Mouse (Mus musculus): Measurements from ENCODE around the gene Thsd7a.

The Thsd7a gene

DNA sequence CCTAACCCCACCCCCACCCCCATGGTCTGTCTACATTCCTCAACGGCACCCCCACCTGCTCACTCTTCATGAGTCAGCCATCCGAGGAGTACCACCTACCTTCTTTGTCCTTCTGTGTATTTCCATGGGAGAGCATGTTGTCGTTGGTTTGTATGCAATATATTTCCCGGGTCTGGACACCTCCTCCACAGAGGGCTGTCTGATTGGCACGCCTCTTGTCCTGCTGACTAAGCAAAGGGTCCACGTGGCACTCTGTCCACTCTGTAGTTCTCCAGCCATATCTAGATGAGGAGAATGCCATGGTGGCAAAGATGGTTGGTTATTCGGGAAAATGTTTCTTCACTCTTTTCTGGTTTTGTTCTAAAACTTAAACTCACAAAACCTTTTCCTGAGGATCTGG, 248.3 kb downstream of the Thsd7a start:
- DNase-seq (ENCODE audit: low spot score): no peak

DNA sequence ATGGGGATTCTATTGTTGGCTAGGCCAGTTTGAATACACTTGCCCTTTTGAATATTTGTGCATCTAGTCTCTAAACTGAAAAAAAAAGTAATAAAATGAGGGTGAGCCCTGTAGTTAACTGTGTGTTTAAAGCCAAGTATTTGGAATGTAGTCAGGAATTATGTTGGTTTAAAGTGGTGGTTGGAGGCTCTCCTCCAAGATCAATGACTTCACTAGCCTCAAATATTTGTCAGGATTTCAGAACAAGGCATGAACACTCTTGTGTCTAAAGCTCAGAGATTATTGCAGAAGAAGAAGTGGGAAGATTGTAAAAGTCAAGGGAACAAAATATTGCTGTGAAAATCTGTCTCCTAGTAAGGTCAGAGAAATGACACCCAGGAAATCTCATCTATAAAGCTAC, 249.3 kb downstream of the Thsd7a start:
- DNase-seq (ENCODE audit: low spot score): no peak

DNA sequence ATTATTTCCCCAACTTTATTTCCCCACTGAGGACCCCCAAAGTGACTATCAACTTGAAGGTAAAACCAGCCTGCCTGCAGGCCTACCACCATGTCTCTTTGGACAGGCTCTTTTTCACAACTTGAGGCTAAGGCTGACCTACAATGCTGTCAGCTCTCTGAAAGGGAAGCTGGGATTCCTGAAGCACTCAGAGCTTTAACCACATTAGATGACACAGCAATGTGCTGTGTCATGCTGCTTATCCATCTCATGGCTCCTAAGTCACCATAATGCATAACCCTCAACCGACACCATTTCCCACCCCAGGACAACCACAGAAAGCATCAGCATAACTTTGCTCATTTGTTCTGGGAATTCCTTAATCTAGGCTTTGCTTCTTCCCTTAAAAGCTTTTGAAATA, 255.6 kb downstream of the Thsd7a start:
- no peak for DNase-seq (ENCODE audit: low spot score)

DNA sequence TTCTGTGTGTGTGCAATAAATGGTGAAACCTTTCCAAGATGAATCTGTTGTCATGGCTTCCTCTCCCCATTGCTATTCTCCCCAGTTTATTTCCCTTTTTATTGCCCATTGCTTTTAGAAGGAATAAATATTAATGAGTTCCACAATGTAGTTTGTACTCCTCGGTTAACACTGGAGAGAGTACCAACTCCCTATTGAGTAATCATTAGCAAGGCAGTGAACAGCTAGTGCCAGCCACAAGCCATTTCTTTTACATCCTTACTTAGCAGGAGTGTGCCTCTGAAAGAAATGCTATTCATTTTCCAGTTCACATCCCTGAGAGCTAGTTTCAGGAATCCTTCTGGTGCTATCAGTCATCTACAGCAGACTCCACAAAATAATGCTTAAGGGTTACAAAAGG, 260.3 kb downstream of the Thsd7a start:
- no peak for DNase-seq (ENCODE audit: low spot score)

DNA sequence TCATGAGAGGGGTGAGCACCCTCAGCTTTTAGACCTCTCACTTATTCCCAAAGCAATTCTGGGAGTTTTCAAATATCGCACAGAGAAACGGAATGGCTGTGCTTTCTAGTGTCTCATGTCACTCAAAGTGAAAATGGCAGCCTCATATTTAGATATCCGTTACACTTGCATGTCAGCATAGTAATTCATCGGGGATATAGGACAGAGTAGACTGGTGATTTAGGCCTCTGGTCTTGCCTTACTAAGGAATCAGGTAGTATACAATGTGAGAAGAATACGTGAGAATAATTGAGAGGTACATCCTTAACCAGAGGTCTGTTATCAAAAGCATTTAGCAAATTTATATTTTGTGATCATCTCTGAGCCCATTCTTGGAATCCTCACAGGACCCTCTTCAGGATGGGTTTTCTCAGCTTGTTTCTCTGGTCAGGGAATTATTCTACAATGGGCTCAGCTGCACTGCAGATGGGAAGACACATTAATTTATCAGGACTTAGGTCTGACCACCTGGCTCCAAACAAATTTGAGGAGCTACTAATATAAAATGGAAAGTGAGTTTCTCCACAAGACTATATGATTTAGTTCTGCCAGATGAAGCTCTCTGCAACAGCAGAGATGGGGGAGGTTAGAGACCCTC, 267.6 kb downstream of the Thsd7a start:
- no peak for DNase-seq (ENCODE audit: low spot score)

DNA sequence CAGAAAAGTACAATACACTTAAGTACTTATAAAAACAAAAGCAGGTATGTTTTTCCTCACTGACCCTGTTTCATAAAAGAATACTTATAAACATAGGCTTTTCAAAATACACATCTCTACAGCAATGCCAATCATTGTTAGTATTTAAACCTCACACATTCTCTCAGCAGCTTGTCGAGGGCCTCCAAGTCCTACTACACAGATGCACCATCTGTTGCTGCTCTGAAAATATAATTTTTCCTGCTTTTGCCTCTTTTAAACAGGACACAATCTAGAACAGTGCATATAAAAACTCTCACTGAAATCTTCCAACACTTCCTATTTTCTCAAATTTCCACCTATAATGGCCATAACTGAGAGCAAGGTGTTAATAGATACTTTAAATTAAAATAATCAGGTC, 270.9 kb downstream of the Thsd7a start:
- DNase-seq (ENCODE audit: low spot score): no peak

DNA sequence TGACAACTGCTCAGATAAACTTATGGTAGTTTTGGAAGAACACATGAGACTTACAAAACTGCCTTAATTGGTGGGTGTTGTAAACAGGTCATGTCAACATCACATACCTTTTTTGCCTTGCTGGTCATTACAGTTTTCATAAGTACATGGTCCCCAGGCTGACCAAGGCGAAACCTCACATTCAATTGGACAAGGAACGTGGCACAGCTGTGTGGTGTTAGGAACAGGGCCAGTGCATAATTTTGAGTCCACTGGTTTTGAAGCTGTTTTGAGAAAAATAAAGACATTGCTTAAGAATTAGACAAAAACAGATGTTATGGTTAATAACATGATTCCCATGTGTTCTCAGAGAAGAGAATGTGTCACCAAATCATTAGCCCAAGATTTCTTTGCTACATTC, 278.3 kb downstream of the Thsd7a start:
- DNase-seq (ENCODE audit: low spot score): no peak

DNA sequence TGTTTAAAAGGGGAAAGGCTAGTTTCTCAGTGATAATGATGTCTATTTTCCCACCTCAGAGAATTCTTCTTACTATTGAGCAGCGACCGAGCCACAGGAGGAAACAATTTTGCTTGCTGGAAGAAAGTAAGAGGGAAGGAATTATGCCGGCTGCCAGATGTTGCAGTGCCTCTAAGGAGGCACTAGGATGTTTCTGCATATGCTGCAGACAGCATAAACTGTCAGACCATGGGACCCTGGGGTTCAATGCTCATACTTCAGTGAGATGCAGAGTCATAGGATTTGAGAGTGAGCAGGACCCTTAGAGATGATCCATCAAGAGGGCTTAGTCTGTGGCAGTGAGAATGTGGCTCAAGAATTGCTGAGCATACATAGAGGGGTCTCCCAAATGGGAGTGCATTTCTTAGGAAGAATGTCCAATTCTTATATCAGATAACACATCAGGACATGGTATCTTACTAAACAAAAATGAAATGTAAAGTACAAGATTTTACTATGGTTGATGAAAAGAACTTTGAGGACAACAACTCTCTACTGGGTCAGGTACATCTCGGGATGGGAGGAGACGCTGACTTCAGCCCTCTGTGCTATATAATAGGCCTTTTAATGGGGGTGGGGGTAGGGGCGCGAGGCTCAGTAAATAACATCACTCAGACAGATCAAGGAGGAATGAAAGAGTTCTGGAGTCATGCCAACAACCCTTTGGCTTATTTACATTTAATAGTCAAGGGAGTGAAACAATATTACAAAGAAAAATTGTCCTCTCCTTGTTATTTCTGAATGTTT, 281.7 kb downstream of the Thsd7a start:
- no peak for DNase-seq (ENCODE audit: low spot score)

DNA sequence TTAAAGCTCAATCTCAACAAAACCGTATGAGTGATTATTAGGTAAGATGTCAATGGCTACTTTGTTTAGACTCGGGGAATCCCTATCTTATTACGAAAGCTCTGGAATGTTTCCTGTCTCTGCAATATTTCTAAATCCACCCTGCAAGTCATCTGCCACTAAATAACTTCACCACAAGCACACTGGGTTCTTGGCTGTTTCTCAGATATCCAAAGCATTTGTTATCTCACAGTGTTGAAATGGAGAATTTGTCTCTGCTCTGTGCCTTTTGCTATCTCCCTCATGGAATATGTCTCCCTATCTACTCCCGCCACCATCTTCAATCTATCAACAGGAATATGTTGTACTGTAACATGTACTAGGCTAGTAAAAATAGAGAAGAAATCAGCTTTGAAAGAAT, 290.4 kb downstream of the Thsd7a start:
- DNase-seq (ENCODE audit: low spot score): no peak

DNA sequence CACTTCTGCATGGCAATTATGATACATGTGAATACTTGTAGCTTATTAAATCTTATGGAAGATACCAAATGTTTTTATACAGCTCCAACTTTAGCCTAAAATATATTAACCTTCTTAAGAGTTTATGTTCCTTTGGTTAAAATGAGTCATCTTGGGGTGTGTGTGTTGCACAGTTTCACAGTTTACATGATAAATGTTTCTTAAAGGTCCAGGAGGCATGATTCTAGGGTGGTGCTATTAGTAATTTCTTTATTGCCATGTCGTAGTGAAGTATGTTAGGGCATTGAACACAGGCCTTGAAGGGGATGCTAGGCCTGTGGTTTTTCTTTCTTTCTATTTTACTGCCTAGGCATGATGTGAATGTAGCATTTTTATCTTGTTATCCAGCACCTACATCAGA, 291.8 kb downstream of the Thsd7a start:
- no peak for DNase-seq (ENCODE audit: low spot score)

DNA sequence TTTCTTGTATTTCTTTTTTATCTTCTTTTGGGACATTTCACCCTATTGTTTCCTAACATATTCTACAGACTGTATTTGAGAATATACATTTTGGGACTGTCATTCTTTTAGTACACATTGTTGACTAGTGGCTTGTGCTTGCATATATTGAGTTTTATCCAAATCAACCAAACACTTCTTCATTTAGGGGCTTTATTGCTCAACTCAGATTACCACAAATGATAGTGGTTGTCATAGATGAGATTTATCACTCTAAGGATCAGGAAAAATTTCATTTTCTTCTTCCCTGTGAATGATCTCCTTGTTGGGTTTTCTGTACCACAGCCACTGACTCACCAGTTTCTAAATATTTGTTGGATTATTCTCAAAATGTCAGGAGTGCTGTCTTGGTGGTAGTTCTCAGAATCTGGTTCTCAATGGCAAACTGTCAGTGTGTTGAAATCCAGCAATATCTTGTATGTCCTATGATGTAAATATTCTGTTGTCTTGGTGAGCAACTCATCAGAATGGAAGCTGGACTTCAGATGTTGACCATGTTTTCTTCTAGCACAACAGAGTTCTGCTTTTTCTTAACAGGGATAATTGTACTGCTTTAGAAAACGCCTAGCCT, 294.2 kb downstream of the Thsd7a start:
- no peak for DNase-seq (ENCODE audit: low spot score)

DNA sequence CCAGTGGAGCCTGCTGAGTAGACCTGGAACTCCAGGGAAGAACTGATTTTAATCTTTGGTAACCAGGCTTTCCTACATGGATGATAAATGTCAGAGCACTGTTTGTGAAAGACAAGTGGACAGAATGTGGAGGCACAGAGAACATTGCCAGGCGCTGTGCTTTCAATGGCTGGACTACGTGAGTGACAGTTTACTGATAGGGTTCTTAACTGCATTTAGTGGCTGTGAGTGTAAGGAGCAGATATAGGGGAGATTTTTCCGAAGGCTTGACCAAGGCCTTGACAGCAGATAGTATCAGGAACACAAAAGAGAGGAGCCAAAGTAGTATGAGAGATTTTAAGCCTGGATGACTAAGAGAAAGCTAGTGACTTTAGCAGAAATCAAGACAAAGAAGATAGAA, 295.1 kb downstream of the Thsd7a start:
- no peak for DNase-seq (ENCODE audit: low spot score)

DNA sequence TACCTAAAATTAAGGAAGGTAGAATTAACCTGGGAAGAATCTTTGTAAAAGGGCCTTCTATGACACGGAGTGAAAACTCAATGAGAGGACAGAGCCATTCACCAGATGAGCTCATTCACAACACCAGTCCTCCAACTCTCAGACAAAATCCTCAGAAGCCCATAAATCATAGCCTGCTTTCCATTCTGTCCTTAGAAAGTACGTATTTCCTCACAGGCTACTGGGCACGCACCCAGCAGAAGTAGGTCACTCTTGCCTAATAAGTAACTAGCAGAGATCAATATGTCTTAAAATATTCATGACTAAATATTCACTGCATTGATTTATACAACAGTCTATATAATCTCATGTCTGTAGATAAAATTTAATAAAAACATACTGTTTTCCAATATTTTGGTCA, 300.4 kb downstream of the Thsd7a start:
- DNase-seq (ENCODE audit: low spot score): no peak

DNA sequence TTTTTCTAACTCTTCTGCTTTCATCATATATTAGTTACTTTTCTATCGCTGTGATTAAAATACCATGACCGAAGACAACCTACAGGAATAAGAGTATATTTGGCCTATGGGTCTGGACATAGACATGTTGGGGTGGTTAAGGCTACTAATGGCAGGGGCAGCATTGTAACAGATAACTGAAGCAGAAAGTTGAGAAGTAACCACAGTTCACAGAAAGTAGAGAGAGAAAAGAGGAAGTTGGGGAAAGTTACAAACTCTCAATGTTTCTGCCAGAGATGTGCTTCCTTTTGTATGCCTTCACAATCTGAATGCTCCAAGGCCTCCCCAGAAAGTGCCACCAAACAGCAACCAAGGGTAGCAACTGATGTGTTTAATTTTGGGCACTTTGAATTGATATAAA, 303.7 kb downstream of the Thsd7a start:
- DNase-seq (ENCODE audit: low spot score): no peak

DNA sequence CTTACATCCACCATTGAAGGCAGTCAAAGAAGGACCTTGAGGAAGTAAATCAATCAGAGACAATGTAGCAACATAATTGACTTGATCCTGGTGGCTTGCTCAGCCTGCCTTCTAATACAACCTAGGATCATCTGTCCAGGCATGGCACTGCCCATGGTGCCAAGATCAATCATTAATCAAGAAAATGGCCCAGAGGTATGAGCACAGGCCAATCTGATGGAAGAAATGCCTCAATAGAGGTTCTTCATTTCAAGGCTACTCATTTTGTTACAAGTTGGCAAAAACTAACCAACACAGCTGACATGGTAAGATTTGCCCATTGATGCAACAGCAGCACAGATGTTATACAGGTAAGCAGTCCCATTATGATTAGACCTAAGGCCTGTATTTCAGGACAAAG, 309.6 kb downstream of the Thsd7a start:
- no peak for DNase-seq (ENCODE audit: low spot score)

DNA sequence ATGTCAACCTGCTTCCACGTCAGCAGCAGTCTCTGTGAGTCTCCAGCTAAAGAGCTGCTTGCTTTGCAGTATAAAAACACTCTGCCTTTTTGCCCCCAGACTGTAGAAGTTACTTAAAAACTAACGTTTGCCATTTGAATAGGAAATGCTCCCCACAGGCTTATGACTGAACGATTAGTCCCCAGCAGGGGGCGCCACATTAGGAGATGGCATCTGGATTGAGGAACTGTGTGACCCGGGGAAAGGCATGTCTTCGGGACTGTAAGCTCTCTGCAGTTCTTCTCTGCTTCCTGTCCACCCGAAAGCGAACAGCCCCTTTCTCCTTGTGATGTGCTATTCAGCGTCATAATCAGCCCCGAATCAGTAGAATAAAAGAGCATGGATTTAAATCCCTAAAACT, 330.1 kb downstream of the Thsd7a start:
- DNase-seq (ENCODE audit: low spot score): no peak

DNA sequence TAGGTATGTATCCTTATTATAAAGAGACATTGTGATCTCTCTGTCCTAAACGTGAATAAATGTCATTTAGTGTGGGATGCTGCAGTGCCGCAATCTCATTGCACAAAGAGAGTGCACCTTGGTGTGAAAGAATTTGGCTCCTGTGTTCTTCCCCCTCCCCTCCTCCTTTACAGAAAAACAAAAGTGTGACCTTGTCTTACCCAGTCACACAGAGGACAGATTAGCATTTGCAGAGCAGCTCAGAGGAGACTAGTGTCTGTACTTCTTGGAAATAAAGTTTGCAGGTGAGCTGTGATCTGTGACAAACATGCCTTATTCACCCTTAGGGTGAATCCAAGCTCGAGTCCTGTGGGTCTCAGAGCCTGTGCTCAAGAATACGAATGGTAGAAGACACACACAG, 332.2 kb downstream of the Thsd7a start:
- DNase-seq (ENCODE audit: low spot score): no peak

DNA sequence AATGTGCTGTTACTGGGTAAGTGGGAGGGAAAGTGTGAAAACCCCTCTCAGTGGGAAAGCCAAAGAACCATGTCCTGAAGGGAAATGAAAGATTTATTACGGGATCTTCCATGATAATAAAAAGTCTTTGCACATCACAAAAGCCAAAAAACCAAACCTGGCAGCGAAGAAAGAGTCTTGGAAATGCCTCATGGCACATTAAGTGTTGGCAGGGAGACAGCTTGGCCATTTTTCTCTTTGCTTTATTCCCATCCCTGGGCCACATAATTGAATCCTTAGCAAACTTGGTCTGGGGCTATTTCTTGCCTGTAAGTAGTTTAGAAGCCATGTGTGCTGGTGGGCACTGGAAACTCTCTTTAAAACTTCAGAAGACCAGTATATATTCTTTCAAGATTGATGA, 344.8 kb downstream of the Thsd7a start:
- DNase-seq (ENCODE audit: low spot score): no peak

DNA sequence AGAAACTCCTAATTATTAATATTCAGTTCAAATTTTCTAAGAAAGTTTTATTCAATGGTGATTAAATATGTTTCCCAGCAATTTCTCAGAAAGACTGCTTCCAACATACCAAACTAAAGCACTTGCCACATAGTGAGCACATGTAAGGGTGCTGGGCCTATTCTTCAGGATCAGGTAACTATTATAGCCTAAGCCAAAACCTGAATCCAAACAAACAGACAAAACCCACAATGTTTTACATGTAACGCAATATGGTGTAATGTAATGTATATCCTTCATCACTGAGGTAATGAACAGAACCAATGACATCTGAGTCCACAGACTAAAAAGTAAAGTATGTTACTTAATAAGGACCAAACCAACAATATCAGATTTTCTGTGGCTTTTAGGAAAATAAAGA, 346.2 kb downstream of the Thsd7a start:
- DNase-seq (ENCODE audit: low spot score): no peak

DNA sequence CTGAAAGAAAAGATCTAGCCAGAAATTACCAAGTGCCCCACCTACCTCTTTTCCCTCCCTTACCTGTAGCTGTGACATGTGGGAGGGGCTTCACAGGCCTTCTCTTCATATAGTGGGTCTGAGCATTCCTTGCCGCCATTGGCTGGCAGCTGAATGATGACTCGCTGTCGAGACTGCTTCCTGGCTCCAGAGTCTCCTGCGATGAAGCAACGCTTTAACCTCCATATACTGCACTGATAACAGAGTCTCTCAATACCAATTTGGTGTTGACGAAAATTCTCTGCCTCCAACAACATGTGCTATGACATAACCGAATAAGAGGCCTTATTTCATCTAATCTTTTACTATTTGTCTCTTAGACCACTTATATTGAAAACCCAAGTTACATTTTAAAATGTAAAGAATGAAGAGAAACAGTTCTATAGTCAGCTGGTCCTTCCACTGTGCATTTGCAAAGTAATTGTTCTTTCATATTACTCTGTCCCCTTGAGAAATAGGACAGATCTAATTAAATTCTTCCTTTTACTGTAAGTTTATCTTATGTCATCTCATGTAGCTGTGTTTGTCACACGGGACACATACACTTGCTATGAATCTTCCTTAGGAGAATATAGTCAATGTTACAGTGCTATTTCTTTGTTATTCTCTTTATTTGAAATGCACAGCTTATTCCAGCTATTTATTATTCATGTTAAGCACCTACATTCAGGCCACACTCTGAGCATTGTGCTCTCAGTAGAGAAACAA, 351.3 kb downstream of the Thsd7a start:
- no peak for DNase-seq (ENCODE audit: low spot score)

DNA sequence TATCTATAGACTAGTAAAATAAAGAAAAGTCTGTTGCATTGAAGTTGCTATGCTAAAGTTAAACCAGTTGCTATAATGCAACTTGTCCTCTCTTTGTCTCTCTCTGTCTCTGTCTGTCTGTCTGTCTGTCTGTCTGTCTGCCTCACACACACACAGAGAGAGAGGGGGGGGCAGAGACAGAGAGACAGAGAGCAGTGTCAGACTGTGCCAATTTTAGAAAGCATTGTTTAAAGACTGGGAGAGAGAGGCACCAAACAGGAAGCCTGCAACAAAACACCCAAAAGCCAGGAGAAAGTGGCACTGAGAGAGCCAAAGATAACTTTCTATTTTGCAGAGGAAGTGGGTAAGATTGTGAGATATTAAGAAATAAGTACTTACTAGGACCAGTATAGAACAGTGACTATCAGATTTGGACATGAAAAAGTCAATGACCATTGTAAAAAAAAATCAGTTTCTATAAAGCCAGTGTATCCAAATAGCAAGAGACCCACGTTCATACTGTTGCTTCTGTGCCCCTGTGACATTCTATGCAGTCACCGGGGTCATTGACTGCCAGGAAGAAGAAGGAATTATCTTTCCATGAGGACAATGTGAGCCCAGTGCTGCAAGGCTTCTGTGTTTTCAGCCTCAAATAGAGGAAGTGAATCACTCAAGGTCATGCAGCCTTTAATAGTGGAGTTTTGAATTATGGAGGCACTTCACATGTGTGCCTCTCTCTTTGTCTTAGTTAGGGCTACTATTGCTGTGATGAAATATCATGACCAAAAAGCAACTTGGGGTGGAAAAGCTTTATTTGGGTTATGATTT, 355.4 kb downstream of the Thsd7a start:
- DNase-seq (ENCODE audit: low spot score): no peak

DNA sequence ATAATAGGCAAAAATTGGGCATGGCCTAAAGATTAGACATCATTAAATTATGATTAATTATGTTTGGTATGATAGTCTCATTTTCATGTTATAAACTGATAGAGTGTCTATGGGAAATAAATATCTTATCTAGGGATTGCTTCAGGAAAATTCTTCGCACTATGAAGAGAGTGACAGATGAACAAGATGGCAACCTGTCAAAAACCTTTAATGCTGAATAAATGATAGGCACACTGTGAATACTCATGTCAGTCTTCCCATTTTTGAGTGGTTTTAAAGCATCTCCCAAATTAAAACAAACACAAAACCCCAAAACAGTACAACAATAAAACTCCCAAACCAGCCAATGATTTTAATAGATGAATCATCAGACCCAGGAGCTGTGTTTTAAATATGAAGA, 362.5 kb downstream of the Thsd7a start:
- no peak for DNase-seq (ENCODE audit: low spot score)

Data from urinary bladder, postnatal 10 days (tissue).